Mouse (Mus musculus) gastrocnemius, postnatal 25 days (tissue): Measurements from ENCODE around the gene Rnf26. TPM values are rescaled to one million over a fixed set of nuclear protein-coding genes. Genes with fewer than 3 reads are reported as not detected.
A peak's percentile ranks its signal among the peaks of the same experiment; 100 is the strongest.
"Not testable (repeated sequence)": the region's sequence is repeated elsewhere in the genome, so short reads cannot be mapped to it uniquely, and the experiment has no call there.

Experiments used
- DNase-seq: peaks from one replicate; pipeline ENCODE4 v3.0.0; 2022
- total RNA-seq, 2 experiments: library from RNA; stranded (reverse); gene quantifications; 1 replicate in 1 of 2; 2 replicates in 1 of 2; pipeline ENCODE4 v1.2.3; 2021

Rnf26 gene
- total RNA-seq, 2 experiments from 2014 or later, result 2.9 TPM

- DNase-seq, result peak; percentile 65
Observed at GRCm38 (mm10) chr9:44125546-44126428, 12.5 kb upstream of the Rnf26 start.

- no peak for DNase-seq
Observed at GRCm38 (mm10) chr9:44125026-44125425, 11.7 kb upstream of the Rnf26 start.

- DNase-seq, result no peak
Observed at GRCm38 (mm10) chr9:44124317-44124716, 11.0 kb upstream of the Rnf26 start.

GRCm38 (mm10) chr9:44119948-44120465, 6.7 kb upstream of the Rnf26 start:
- no peak for DNase-seq

GRCm38 (mm10) chr9:44119011-44119410, 5.7 kb upstream of the Rnf26 start:
- DNase-seq, result no peak

GRCm38 (mm10) chr9:44116182-44116581, 2.9 kb upstream of the Rnf26 start:
- DNase-seq, result no peak

- DNase-seq, result no peak
Observed at GRCm38 (mm10) chr9:44115599-44115998, 2.3 kb upstream of the Rnf26 start.

- DNase-seq, result no peak
Observed at GRCm38 (mm10) chr9:44114453-44114852, 1.1 kb upstream of the Rnf26 start.

- not testable (repeated sequence) for DNase-seq
Observed at GRCm38 (mm10) chr9:44111909-44112308, 1.4 kb downstream of the Rnf26 start.

GRCm38 (mm10) chr9:44109360-44110095, 3.8 kb downstream of the Rnf26 start:
- no peak for DNase-seq

- no peak for DNase-seq
Observed at GRCm38 (mm10) chr9:44108269-44109055, 4.9 kb downstream of the Rnf26 start.

GRCm38 (mm10) chr9:44107557-44108179, 5.6 kb downstream of the Rnf26 start:
- no peak for DNase-seq

GRCm38 (mm10) chr9:44107110-44107509, 6.2 kb downstream of the Rnf26 start, which contains the start of gene C1qtnf5:
TSS of gene C1qtnf5 (plus strand) at chr9:44107245.
- DNase-seq, result peak; percentile 89

- DNase-seq, result no peak
Observed at GRCm38 (mm10) chr9:44106596-44106995, 6.7 kb downstream of the Rnf26 start.

GRCm38 (mm10) chr9:44106182-44106581, 7.1 kb downstream of the Rnf26 start:
- DNase-seq, result no peak

GRCm38 (mm10) chr9:44105781-44106180, 7.5 kb downstream of the Rnf26 start:
- no peak for DNase-seq

- no peak for DNase-seq
Observed at GRCm38 (mm10) chr9:44104881-44105280, 8.4 kb downstream of the Rnf26 start.

- no peak for DNase-seq
Observed at GRCm38 (mm10) chr9:44101490-44101889, 11.8 kb downstream of the Rnf26 start, which contains the start of gene Mfrp. TSS of gene Mfrp (plus strand) at chr9:44101729.

GRCm38 (mm10) chr9:44096536-44096935, 16.8 kb downstream of the Rnf26 start:
- peak; percentile 18 for DNase-seq

- DNase-seq, result no peak
Observed at GRCm38 (mm10) chr9:44095781-44096180, 17.5 kb downstream of the Rnf26 start.

GRCm38 (mm10) chr9:44094737-44095136, 18.6 kb downstream of the Rnf26 start:
- no peak for DNase-seq
